Mouse (Mus musculus): ENCODE measurements at regions not wholly inside any gene's neighbourhood (a gene's known extent, or its start where the extent isn't known, plus 50 kb on each side); places are given as distances from the start of the nearest gene placed in this dataset.
A peak's percentile ranks its signal among the peaks of the same experiment; 100 is the strongest.

GRCm38 (mm10) chr6:25471721-25472120 lies 218.8 kb downstream of the Gpr37 start:
- WGBS = 74% methylated on average over 4 of the region's 4 CpGs
- no peak for ATAC-seq
- no peak overlapping the region for H3K4me3 ChIP-seq (ENCODE audit: low read length)
- no peak overlapping the region for H3K27ac ChIP-seq (ENCODE audit: low read depth, low read length)
- no peaks in the 10 kb centered on the region for H3K36me3 ChIP-seq (ENCODE audit: control insufficient read depth, insufficient read depth, low read length)
- no peaks in the 10 kb centered on the region for H3K9me3 ChIP-seq (ENCODE audit: control insufficient read depth, low read length)
- H3K4me2 ChIP-seq (ENCODE audit: low read length) = no peak overlapping the region
- no peak overlapping the region for H3K9ac ChIP-seq (ENCODE audit: low read depth, low read length)
- no peaks in the 10 kb centered on the region for H3K27me3 ChIP-seq (replicated peaks; ENCODE audit: control insufficient read depth, insufficient read depth, low read length)
- no peaks in the 10 kb centered on the region for H3K4me1 ChIP-seq (ENCODE audit: control insufficient read depth, insufficient read depth, low read depth, low read length)

GRCm38 (mm10) chr6:25463011-25463410 lies 227.5 kb downstream of the Gpr37 start:
- 79% methylated on average over 4 of the region's 4 CpGs for WGBS
- no peaks in the 10 kb centered on the region for H3K27me3 ChIP-seq (replicated peaks; ENCODE audit: control insufficient read depth, insufficient read depth, low read length)
- no peak overlapping the region for H3K9ac ChIP-seq (ENCODE audit: low read depth, low read length)
- H3K27ac ChIP-seq (ENCODE audit: low read depth, low read length) = no peak overlapping the region
- H3K9me3 ChIP-seq (ENCODE audit: control insufficient read depth, low read length) = no peaks in the 10 kb centered on the region
- no peaks in the 10 kb centered on the region for H3K36me3 ChIP-seq (ENCODE audit: control insufficient read depth, insufficient read depth, low read length)
- ATAC-seq = no peak
- H3K4me3 ChIP-seq (ENCODE audit: low read length) = no peak overlapping the region
- no peak overlapping the region for H3K4me2 ChIP-seq (ENCODE audit: low read length)
- no peaks in the 10 kb centered on the region for H3K4me1 ChIP-seq (ENCODE audit: control insufficient read depth, insufficient read depth, low read depth, low read length)

GRCm38 (mm10) chr6:25450451-25450850 lies 240.1 kb downstream of the Gpr37 start:
- H3K4me3 ChIP-seq (ENCODE audit: low read length) = no peak overlapping the region
- no peaks in the 10 kb centered on the region for H3K36me3 ChIP-seq (ENCODE audit: control insufficient read depth, insufficient read depth, low read length)
- no peak overlapping the region for H3K9ac ChIP-seq (ENCODE audit: low read depth, low read length)
- H3K27me3 ChIP-seq (replicated peaks; ENCODE audit: control insufficient read depth, insufficient read depth, low read length) = no peaks in the 10 kb centered on the region
- H3K4me2 ChIP-seq (ENCODE audit: low read length) = no peak overlapping the region
- 64% methylated on average over 1 of the region's 1 CpGs for WGBS
- H3K9me3 ChIP-seq (ENCODE audit: control insufficient read depth, low read length) = no peaks in the 10 kb centered on the region
- ATAC-seq = no peak
- no peak overlapping the region for H3K27ac ChIP-seq (ENCODE audit: low read depth, low read length)
- no peaks in the 10 kb centered on the region for H3K4me1 ChIP-seq (ENCODE audit: control insufficient read depth, insufficient read depth, low read depth, low read length)

- Histone ChIP-seq H3K36me3 (ENCODE audit: control insufficient read depth, insufficient read depth, low read length) (no peaks in the 10 kb centered on the region), H3K4me3 (ENCODE audit: low read length) (no peak overlapping the region), H3K4me2 (ENCODE audit: low read length) (no peak overlapping the region), H3K27me3 (replicated peaks; ENCODE audit: control insufficient read depth, insufficient read depth, low read length) (no peaks in the 10 kb centered on the region), H3K9ac (ENCODE audit: low read depth, low read length) (no peak overlapping the region), H3K9me3 (ENCODE audit: control insufficient read depth, low read length) (no peaks in the 10 kb centered on the region), H3K4me1 (ENCODE audit: control insufficient read depth, insufficient read depth, low read depth, low read length) (no peaks in the 10 kb centered on the region), H3K27ac (ENCODE audit: low read depth, low read length) (no peak overlapping the region)
- 81% methylated on average over 1 of the region's 1 CpGs for WGBS
- ATAC-seq = no peak
These were observed 240.6 kb downstream of the Gpr37 start for GRCm38 (mm10) chr6:25449968-25450367.

GRCm38 (mm10) chr6:25445351-25445940 lies 245.1 kb downstream of the Gpr37 start:
- no peaks in the 10 kb centered on the region for H3K9me3 ChIP-seq (ENCODE audit: control insufficient read depth, low read length)
- no peak for ATAC-seq
- H3K9ac ChIP-seq (ENCODE audit: low read depth, low read length) = no peak overlapping the region
- 82% methylated on average over 1 of the region's 1 CpGs for WGBS
- H3K4me3 ChIP-seq (ENCODE audit: low read length) = no peak overlapping the region
- H3K27me3 ChIP-seq (replicated peaks; ENCODE audit: control insufficient read depth, insufficient read depth, low read length) = no peaks in the 10 kb centered on the region
- no peaks in the 10 kb centered on the region for H3K4me1 ChIP-seq (ENCODE audit: control insufficient read depth, insufficient read depth, low read depth, low read length)
- no peaks in the 10 kb centered on the region for H3K36me3 ChIP-seq (ENCODE audit: control insufficient read depth, insufficient read depth, low read length)
- H3K27ac ChIP-seq (ENCODE audit: low read depth, low read length) = no peak overlapping the region
- no peak overlapping the region for H3K4me2 ChIP-seq (ENCODE audit: low read length)

GRCm38 (mm10) chr6:25444092-25444491 lies 246.4 kb downstream of the Gpr37 start:
- no peak overlapping the region for H3K9ac ChIP-seq (ENCODE audit: low read depth, low read length)
- no peak overlapping the region for H3K4me3 ChIP-seq (ENCODE audit: low read length)
- no peak for ATAC-seq
- no peaks in the 10 kb centered on the region for H3K36me3 ChIP-seq (ENCODE audit: control insufficient read depth, insufficient read depth, low read length)
- WGBS = 75% methylated on average over 3 of the region's 3 CpGs
- H3K27ac ChIP-seq (ENCODE audit: low read depth, low read length) = no peak overlapping the region
- no peaks in the 10 kb centered on the region for H3K27me3 ChIP-seq (replicated peaks; ENCODE audit: control insufficient read depth, insufficient read depth, low read length)
- H3K4me2 ChIP-seq (ENCODE audit: low read length) = no peak overlapping the region
- H3K9me3 ChIP-seq (ENCODE audit: control insufficient read depth, low read length) = no peaks in the 10 kb centered on the region
- H3K4me1 ChIP-seq (ENCODE audit: control insufficient read depth, insufficient read depth, low read depth, low read length) = no peaks in the 10 kb centered on the region

GRCm38 (mm10) chr6:25443681-25444080 lies 246.8 kb downstream of the Gpr37 start:
- H3K4me1 ChIP-seq (ENCODE audit: control insufficient read depth, insufficient read depth, low read depth, low read length) = no peaks in the 10 kb centered on the region

GRCm38 (mm10) chr6:25442096-25442495 lies 248.4 kb downstream of the Gpr37 start:
- H3K4me3 ChIP-seq (ENCODE audit: low read length) = no peak overlapping the region
- ATAC-seq = no peak
- H3K27ac ChIP-seq (ENCODE audit: low read depth, low read length) = no peak overlapping the region
- H3K9me3 ChIP-seq (ENCODE audit: control insufficient read depth, low read length) = no peaks in the 10 kb centered on the region
- no peaks in the 10 kb centered on the region for H3K27me3 ChIP-seq (replicated peaks; ENCODE audit: control insufficient read depth, insufficient read depth, low read length)
- no peaks in the 10 kb centered on the region for H3K4me1 ChIP-seq (ENCODE audit: control insufficient read depth, insufficient read depth, low read depth, low read length)
- whole genome bisulfite sequencing = 40% methylated on average over 2 of the region's 2 CpGs
- no peak overlapping the region for H3K4me2 ChIP-seq (ENCODE audit: low read length)
- no peaks in the 10 kb centered on the region for H3K36me3 ChIP-seq (ENCODE audit: control insufficient read depth, insufficient read depth, low read length)
- H3K9ac ChIP-seq (ENCODE audit: low read depth, low read length) = no peak overlapping the region

More at GRCm38 (mm10) chr6:25443681-25444080, 246.8 kb downstream of the Gpr37 start:
- no peak overlapping the region for H3K4me2 ChIP-seq (ENCODE audit: low read length)
- H3K9me3 ChIP-seq (ENCODE audit: control insufficient read depth, low read length) = no peaks in the 10 kb centered on the region
- WGBS = 56% methylated on average over 1 of the region's 1 CpGs
- H3K36me3 ChIP-seq (ENCODE audit: control insufficient read depth, insufficient read depth, low read length) = no peaks in the 10 kb centered on the region
- H3K27me3 ChIP-seq (replicated peaks; ENCODE audit: control insufficient read depth, insufficient read depth, low read length) = no peaks in the 10 kb centered on the region
- no peak overlapping the region for H3K4me3 ChIP-seq (ENCODE audit: low read length)
- no peak overlapping the region for H3K9ac ChIP-seq (ENCODE audit: low read depth, low read length)
- ATAC-seq = no peak
- no peak overlapping the region for H3K27ac ChIP-seq (ENCODE audit: low read depth, low read length)

- peak; percentile 64; the same call in 1 of the 2 replicates for ATAC-seq
- no peaks in the 10 kb centered on the region for H3K27me3 ChIP-seq (replicated peaks; ENCODE audit: control insufficient read depth, insufficient read depth, low read length)
- no peaks in the 10 kb centered on the region for H3K36me3 ChIP-seq (ENCODE audit: control insufficient read depth, insufficient read depth, low read length)
- H3K4me2 ChIP-seq (ENCODE audit: low read length) = no peak overlapping the region
- H3K27ac ChIP-seq (ENCODE audit: low read depth, low read length) = no peak overlapping the region
- H3K9me3 ChIP-seq (ENCODE audit: control insufficient read depth, low read length) = no peaks in the 10 kb centered on the region
- no peaks in the 10 kb centered on the region for H3K4me1 ChIP-seq (ENCODE audit: control insufficient read depth, insufficient read depth, low read depth, low read length)
- 30% methylated on average over 2 of the region's 2 CpGs for WGBS
- H3K9ac ChIP-seq (ENCODE audit: low read depth, low read length) = no peak overlapping the region
- H3K4me3 ChIP-seq (ENCODE audit: low read length) = no peak overlapping the region
These were observed 252.7 kb downstream of the Gpr37 start for GRCm38 (mm10) chr6:25437875-25438274.

- Histone ChIP-seq H3K27ac (ENCODE audit: low read depth, low read length) (no peak overlapping the region), H3K4me3 (ENCODE audit: low read length) (no peak overlapping the region), H3K4me2 (ENCODE audit: low read length) (no peak overlapping the region), H3K9ac (ENCODE audit: low read depth, low read length) (no peak overlapping the region), H3K9me3 (ENCODE audit: control insufficient read depth, low read length) (no peaks in the 10 kb centered on the region), H3K36me3 (ENCODE audit: control insufficient read depth, insufficient read depth, low read length) (no peaks in the 10 kb centered on the region), H3K27me3 (replicated peaks; ENCODE audit: control insufficient read depth, insufficient read depth, low read length) (no peaks in the 10 kb centered on the region), H3K4me1 (ENCODE audit: control insufficient read depth, insufficient read depth, low read depth, low read length) (no peaks in the 10 kb centered on the region)
- 94% methylated on average over 4 of the region's 4 CpGs for whole genome bisulfite sequencing
- ATAC-seq = no peak
These were observed 261.5 kb downstream of the Gpr37 start for GRCm38 (mm10) chr6:25429047-25429446.
